Mouse (Mus musculus) T-cell, adult 2 months (primary cell): ENCODE data around the gene Csrp1.

Experiments used
- DNase-seq: peaks from one replicate; pipeline ENCODE4 v3.0.0; 2022; ENCODE audit warnings: low spot score

The Csrp1 gene

GRCm38 (mm10) chr1:135698046-135698445, 21.8 kb upstream of the Csrp1 start:
- no peak for DNase-seq

- no peak for DNase-seq
These were observed 21.4 kb upstream of the Csrp1 start for GRCm38 (mm10) chr1:135698451-135698921.

- peak; percentile 17 for DNase-seq
These were observed 20.7 kb upstream of the Csrp1 start for GRCm38 (mm10) chr1:135698996-135699705.

- no peak for DNase-seq
These were observed 20.0 kb upstream of the Csrp1 start for GRCm38 (mm10) chr1:135699892-135700291.

GRCm38 (mm10) chr1:135700605-135701004, 19.3 kb upstream of the Csrp1 start:
- DNase-seq = peak; percentile 61

- no peak for DNase-seq
These were observed 18.5 kb upstream of the Csrp1 start for GRCm38 (mm10) chr1:135701314-135701713.

- no peak for DNase-seq
These were observed 17.1 kb upstream of the Csrp1 start for GRCm38 (mm10) chr1:135702722-135703121.

GRCm38 (mm10) chr1:135704317-135704821, 15.5 kb upstream of the Csrp1 start:
- no peak for DNase-seq

GRCm38 (mm10) chr1:135708369-135708768, 11.5 kb upstream of the Csrp1 start:
- DNase-seq = no peak

- DNase-seq = no peak
These were observed 8.7 kb upstream of the Csrp1 start for GRCm38 (mm10) chr1:135711126-135711525.

GRCm38 (mm10) chr1:135714028-135714815, 5.6 kb upstream of the Csrp1 start:
- no peak for DNase-seq

GRCm38 (mm10) chr1:135714901-135715609, 4.8 kb upstream of the Csrp1 start:
- DNase-seq = no peak

- peak; percentile 78 for DNase-seq
These were observed 375 bp upstream of the Csrp1 start for GRCm38 (mm10) chr1:135719486-135719885.

- DNase-seq = no peak
These were observed 3.2 kb downstream of the Csrp1 start for GRCm38 (mm10) chr1:135723016-135723415.

GRCm38 (mm10) chr1:135724134-135724533, 4.3 kb downstream of the Csrp1 start:
- DNase-seq = no peak

- peak; percentile 41 for DNase-seq
These were observed 5.5 kb downstream of the Csrp1 start for GRCm38 (mm10) chr1:135725324-135725723.

- peak; percentile 82 for DNase-seq
These were observed 6.1 kb downstream of the Csrp1 start for GRCm38 (mm10) chr1:135725936-135726335.

GRCm38 (mm10) chr1:135728631-135729366, 8.9 kb downstream of the Csrp1 start:
- DNase-seq = peak; percentile 92

- DNase-seq = no peak
These were observed 9.5 kb downstream of the Csrp1 start for GRCm38 (mm10) chr1:135729367-135729713.

- no peak for DNase-seq
These were observed 10.0 kb downstream of the Csrp1 start for GRCm38 (mm10) chr1:135729821-135730220.

- no peak for DNase-seq
These were observed 10.4 kb downstream of the Csrp1 start for GRCm38 (mm10) chr1:135730296-135730695.

GRCm38 (mm10) chr1:135731393-135731792, 11.5 kb downstream of the Csrp1 start:
- no peak for DNase-seq
